Mouse (Mus musculus) liver, embryonic 14.5 days (tissue): ENCODE measurements around the gene Zc3hav1.

ENCODE experiments used
- CTCF ChIP-seq: IDR thresholded peaks from 2 replicates; pipeline ENCODE4 v1.5.1; 2016; ENCODE audit warnings: antibody characterized with exemption, low read depth, control low read depth
- EP300 ChIP-seq: IDR thresholded peaks from 2 replicates; pipeline ENCODE4 v1.6.1; 2016; ENCODE audit warnings: antibody characterized with exemption, low read depth

DNA sequence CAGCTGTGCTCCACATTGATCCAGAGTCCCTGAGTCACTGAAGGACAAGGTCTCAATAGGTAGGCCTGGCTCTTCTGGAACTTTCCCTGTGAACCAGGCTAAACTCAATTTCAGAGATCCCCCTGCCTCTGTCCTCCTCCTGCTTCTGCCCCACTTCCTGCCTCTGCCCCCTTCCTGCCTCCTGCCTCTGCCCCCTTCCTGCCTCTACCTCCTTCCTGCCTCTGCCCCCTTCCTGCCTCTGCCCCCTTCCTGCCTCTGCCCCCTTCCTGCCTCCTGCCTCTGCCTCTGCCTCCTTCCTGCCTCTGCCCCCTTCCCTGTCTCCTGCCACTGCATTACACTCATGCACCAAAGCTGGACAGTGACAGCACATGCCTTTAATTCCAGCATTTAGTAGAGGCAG lies 44.7 kb downstream of the Zc3hav1 start:
- TF ChIP-seq EP300 (no peak), CTCF (no peak)
